In the genomic region with DNA sequence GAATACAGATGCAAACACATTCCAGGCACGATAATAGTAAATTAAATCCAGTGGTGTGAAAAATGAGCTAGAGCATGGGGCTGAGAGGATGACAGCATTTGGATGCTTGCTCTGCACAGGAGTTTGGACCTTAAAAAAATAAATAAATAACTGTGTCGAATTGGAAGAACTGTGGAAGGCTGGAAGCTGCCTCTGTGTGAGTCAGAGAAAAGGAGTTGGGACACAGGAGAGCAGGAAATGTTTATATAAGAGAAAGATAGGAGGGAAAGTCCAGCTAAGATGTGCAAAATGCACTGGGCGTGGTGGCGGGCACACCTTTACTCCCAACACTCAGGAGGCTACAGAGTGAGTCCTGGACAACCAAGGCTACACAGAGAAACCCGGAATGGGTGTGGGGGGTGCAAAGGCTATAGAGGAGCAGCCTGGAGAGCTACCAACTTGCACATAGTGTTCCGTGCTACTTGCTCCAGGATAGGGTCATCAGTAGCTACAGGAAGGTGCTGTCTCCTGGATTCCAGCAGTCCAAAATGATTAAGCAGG, we compare ENCODE assay signal across 30 mouse cellular contexts. TPM values are rescaled to one million over a fixed set of nuclear protein-coding genes. Genes with fewer than 3 reads are reported as not detected.
DNase-seq lines count a peak whose midpoint lies in the region; ATAC-seq lines count a peak whose summit lies in the region.
"Had no signal": no experiment of that assay in that cellular context is flagged by ENCODE, and none has a peak within 500 bp of the region (broad histone marks: within the 10 kb centered on the region; RNA-seq: fewer than 3 reads in every experiment).

No protein-coding gene starts in this region.

- 48% methylated on average over 6 of the region's 6 CpGs for WGBS in liver, embryonic 16.5 days (ENCODE audit: insufficient replicate concordance)
- 69% methylated on average over 6 of the region's 6 CpGs for WGBS in intestine, embryonic 14.5 days
- WGBS in large intestine, adult 2 months: 30% methylated on average over 6 of the region's 6 CpGs

- no peaks in the 10 kb centered on the region for H3K9me3 ChIP-seq in liver, embryonic 16.5 days (replicated peaks; ENCODE audit: control insufficient read depth, low read length)
- H3K9me3 ChIP-seq in intestine, embryonic 14.5 days (ENCODE audit: control insufficient read depth, low read length): no peaks in the 10 kb centered on the region
- H3K9me3 ChIP-seq: embryonic facial prominence, embryonic 15.5 days; limb, embryonic 12.5 days; liver, embryonic 15.5 days had no signal

- H3K4me3 ChIP-seq in liver, embryonic 16.5 days (ENCODE audit: low read depth, low read length): no peak overlapping the region
- H3K4me3 ChIP-seq in intestine, embryonic 14.5 days (ENCODE audit: low read depth, low read length): no peak overlapping the region
- H3K4me3 ChIP-seq: embryonic facial prominence, embryonic 15.5 days; gastrocnemius, adult 2 months; heart, embryonic 12.5 days; hindbrain, embryonic 10.5 days; layer of hippocampus, adult 2 months; limb, embryonic 12.5 days; liver, embryonic 15.5 days had no signal

- no peaks in the 10 kb centered on the region for H3K4me1 ChIP-seq in liver, embryonic 16.5 days (ENCODE audit: control insufficient read depth, low read depth, low read length)
- no peaks in the 10 kb centered on the region for H3K4me1 ChIP-seq in intestine, embryonic 14.5 days (replicated peaks; ENCODE audit: control insufficient read depth, insufficient read depth, low read length)
- H3K4me1 ChIP-seq: embryonic facial prominence, embryonic 15.5 days; heart, embryonic 12.5 days; hindbrain, embryonic 10.5 days; limb, embryonic 12.5 days; liver, embryonic 15.5 days had no signal

- no peak for DNase-seq in liver
- DNase-seq in intestine, embryonic 14.5 days (ENCODE audit: low spot score): no peak
- DNase-seq in kidney, adult 9 months: peak; percentile 48
- DNase-seq in large intestine, adult 2 months (ENCODE audit: low read depth, low spot score): peak; percentile 69
- no peak for DNase-seq in cerebellum, adult 9-11 months
- DNase-seq in gastrocnemius, postnatal 4 days (ENCODE audit: low spot score in 2 of 2): no peak
- DNase-seq: adrenal gland, postnatal 25 days; cerebellum, adult 9-10 months; gastrocnemius, adult 2 months; heart, adult 11 months; heart, postnatal 10 days; lung, postnatal 14 days; thymus, adult 18-20 months; thymus, postnatal 36 days had no signal

- no peak overlapping the region for H3K4me2 ChIP-seq in liver, embryonic 16.5 days (ENCODE audit: low read depth, low read length)
- H3K4me2 ChIP-seq in intestine, embryonic 14.5 days (ENCODE audit: low read length): no peak overlapping the region
- H3K4me2 ChIP-seq: embryonic facial prominence, embryonic 15.5 days; heart, embryonic 12.5 days; limb, embryonic 12.5 days; liver, embryonic 15.5 days; midbrain, embryonic 11.5 days had no signal

- peak; percentile 35; the same call in 1 of the 2 replicates for ATAC-seq in liver, embryonic 16.5 days (ENCODE audit: low read depth)
- 0 out of 2 replicates have a peak, but pooled peaks have one; percentile 12 for ATAC-seq in intestine, embryonic 14.5 days (replicated peaks; ENCODE audit: low FRiP score, low TSS enrichment, low read depth)
- ATAC-seq: forebrain, embryonic 14.5 days; hindbrain, postnatal 0 days had no signal

- no peaks in the 10 kb centered on the region for H3K27me3 ChIP-seq in liver, embryonic 16.5 days (ENCODE audit: control insufficient read depth, insufficient read depth, low read depth, low read length)
- H3K27me3 ChIP-seq in intestine, embryonic 14.5 days (replicated peaks; ENCODE audit: control insufficient read depth, insufficient read depth, low read length): no peaks in the 10 kb centered on the region
- H3K27me3 ChIP-seq: embryonic facial prominence, embryonic 15.5 days; heart, embryonic 12.5 days; limb, embryonic 12.5 days; liver, embryonic 15.5 days had no signal

- H3K36me3 ChIP-seq in liver, embryonic 16.5 days (ENCODE audit: control insufficient read depth, insufficient read depth): no peaks in the 10 kb centered on the region
- H3K36me3 ChIP-seq in intestine, embryonic 14.5 days (ENCODE audit: control insufficient read depth, insufficient read depth, low read length): no peaks in the 10 kb centered on the region
- H3K36me3 ChIP-seq: embryonic facial prominence, embryonic 15.5 days; heart, embryonic 12.5 days; hindbrain, embryonic 10.5 days; limb, embryonic 12.5 days; liver, embryonic 15.5 days had no signal

- no peak overlapping the region for H3K27ac ChIP-seq in liver, embryonic 16.5 days (ENCODE audit: low read length)
- no peak overlapping the region for H3K27ac ChIP-seq in intestine, embryonic 14.5 days (ENCODE audit: low read depth)
- H3K27ac ChIP-seq: embryonic facial prominence, embryonic 15.5 days; gastrocnemius, adult 2 months; hindbrain, embryonic 10.5 days; hindbrain, postnatal 0 days; layer of hippocampus, adult 2 months; limb, embryonic 12.5 days; liver, embryonic 15.5 days had no signal

- no peak overlapping the region for H3K9ac ChIP-seq in liver, embryonic 16.5 days (ENCODE audit: low read depth, low read length)
- no peak overlapping the region for H3K9ac ChIP-seq in intestine, embryonic 14.5 days (ENCODE audit: low read length)
- H3K9ac ChIP-seq: embryonic facial prominence, embryonic 15.5 days; heart, embryonic 12.5 days; limb, embryonic 12.5 days; liver, embryonic 15.5 days had no signal

RNA-seq across cellular contexts. Expression of a gene that starts 32.4 kb away (rescaled TPM):
- 0.05 TPM in 1 of 2 replicates, not detected in the other for polyA plus RNA-seq in liver, embryonic 16.5 days (2015; fragmentation: Nextera tagmentation; extraction: Ambion mirVana)
- not detected in 2 replicates for polyA plus RNA-seq in intestine, embryonic 14.5 days (2014; fragmentation: Nextera tagmentation; extraction: Ambion mirVana)
- 0.08 TPM in 1 of 2 replicates, not detected in the other for polyA plus RNA-seq in large intestine, adult 2 months (2012; rRNA removed)
- not detected for total RNA-seq in gastrocnemius, postnatal 4 days (2021)
- total RNA-seq: common myeloid progenitor, adult 5-6 weeks; gastrocnemius, adult 2 months; heart, postnatal 10 days; layer of hippocampus, adult 2 months; layer of hippocampus, postnatal 25 days; megakaryocyte progenitor cell, adult 5-6 weeks; midbrain, postnatal 0 days had no signal
- polyA plus RNA-seq: embryonic facial prominence, embryonic 15.5 days; forebrain, embryonic 14.5 days; heart, embryonic 12.5 days; hindbrain, embryonic 10.5 days; hindbrain, postnatal 0 days; midbrain, embryonic 11.5 days; midbrain, postnatal 0 days; small intestine, adult 2 months; stomach, embryonic 16.5 days had no signal

Comparison
In these comparisons a context has a peak if more than half of its experiments do, and no peak if none do; other contexts are left out.
1. DNase-seq: peak in kidney, adult 9 months (single experiment) and large intestine, adult 2 months (single experiment); none in liver (single experiment), intestine, embryonic 14.5 days (single experiment), cerebellum, adult 9-11 months (single experiment) and gastrocnemius, postnatal 4 days (0 of 2).